Mouse (Mus musculus): Measurements from ENCODE around the gene Nr0b1. TPM values are rescaled to one million over a fixed set of nuclear protein-coding genes. Genes with fewer than 3 reads are reported as not detected.

Nr0b1 gene
- polyA plus RNA-seq (2014; fragmentation: Nextera tagmentation; extraction: Ambion mirVana) = 0.24 TPM in 1 of 2 replicates, not detected in the other

- ATAC-seq (ENCODE audit: low read depth) = 0 out of 2 replicates have a peak, but pooled peaks have one; percentile 44
- no peaks in the 10 kb centered on the region for H3K36me3 ChIP-seq (ENCODE audit: control insufficient read depth, insufficient read depth, low read length)
- 31% methylated on average over 20 of the region's 53 CpGs for WGBS
- DNase-seq (ENCODE audit: low spot score) = no peak
- peak within 1 kb of the TSS; percentile 31 for H3K4me3 ChIP-seq (ENCODE audit: low read depth, low read length)
- no peak within 1 kb of the TSS for H3K9ac ChIP-seq (ENCODE audit: low read depth, low read length)
- peak within 1 kb of the TSS; percentile 57 for H3K4me2 ChIP-seq (ENCODE audit: low read depth, low read length)
- no peaks in the 10 kb centered on the region for H3K4me1 ChIP-seq (ENCODE audit: control insufficient read depth, insufficient read depth, low read length)
- H3K9me3 ChIP-seq (ENCODE audit: control insufficient read depth, low read length) = no peaks in the 10 kb centered on the region
- H3K27ac ChIP-seq (replicated peaks; ENCODE audit: low read depth, low read length) = no peak within 1 kb of the TSS
- peaks cover 32% of the 10 kb centered on the region for H3K27me3 ChIP-seq (replicated peaks; ENCODE audit: control insufficient read depth, insufficient read depth, low read length)
These were observed at the start of gene Nr0b1 for GRCm38 (mm10) chrX:86191614-86192419. Gene Nr0b1, plus strand, starts transcription at chrX:86191764.

- Histone ChIP-seq H3K27ac (replicated peaks; ENCODE audit: low read depth, low read length) (no peak overlapping the region), H3K27me3 (replicated peaks; ENCODE audit: control insufficient read depth, insufficient read depth, low read length) (peaks cover 20% of the 10 kb centered on the region), H3K36me3 (ENCODE audit: control insufficient read depth, insufficient read depth, low read length) (no peaks in the 10 kb centered on the region), H3K9ac (ENCODE audit: low read depth, low read length) (no peak overlapping the region), H3K4me1 (ENCODE audit: control insufficient read depth, insufficient read depth, low read length) (no peaks in the 10 kb centered on the region), H3K4me2 (ENCODE audit: low read depth, low read length) (no peak overlapping the region), H3K9me3 (ENCODE audit: control insufficient read depth, low read length) (no peaks in the 10 kb centered on the region), H3K4me3 (ENCODE audit: low read depth, low read length) (no peak overlapping the region)
- WGBS = 71% methylated on average over 2 of the region's 2 CpGs
- ATAC-seq (ENCODE audit: low read depth) = no peak
- DNase-seq (ENCODE audit: low spot score) = no peak
These were observed 4.3 kb upstream of the Nr0b1 start for GRCm38 (mm10) chrX:86187250-86187649.

GRCm38 (mm10) chrX:86192420-86192994 is 943 bp downstream of the Nr0b1 start:
- peaks cover 32% of the 10 kb centered on the region for H3K27me3 ChIP-seq (replicated peaks; ENCODE audit: control insufficient read depth, insufficient read depth, low read length)
- 28% methylated on average over 24 of the region's 25 CpGs for whole genome bisulfite sequencing
- ATAC-seq (ENCODE audit: low read depth) = no peak
- H3K27ac ChIP-seq (replicated peaks; ENCODE audit: low read depth, low read length) = no peak overlapping the region
- peak overlapping the region; percentile 57 for H3K4me2 ChIP-seq (ENCODE audit: low read depth, low read length)
- H3K4me1 ChIP-seq (ENCODE audit: control insufficient read depth, insufficient read depth, low read length) = no peaks in the 10 kb centered on the region
- no peak for DNase-seq (ENCODE audit: low spot score)
- H3K9ac ChIP-seq (ENCODE audit: low read depth, low read length) = no peak overlapping the region
- no peaks in the 10 kb centered on the region for H3K9me3 ChIP-seq (ENCODE audit: control insufficient read depth, low read length)
- H3K36me3 ChIP-seq (ENCODE audit: control insufficient read depth, insufficient read depth, low read length) = no peaks in the 10 kb centered on the region
- peak overlapping the region; percentile 31 for H3K4me3 ChIP-seq (ENCODE audit: low read depth, low read length)

- DNase-seq (ENCODE audit: low spot score) = no peak
- 47% methylated on average over 4 of the region's 4 CpGs for WGBS
- no peak for ATAC-seq (ENCODE audit: low read depth)
- Histone ChIP-seq H3K4me1 (ENCODE audit: control insufficient read depth, insufficient read depth, low read length) (no peaks in the 10 kb centered on the region), H3K27ac (replicated peaks; ENCODE audit: low read depth, low read length) (no peak overlapping the region), H3K27me3 (replicated peaks; ENCODE audit: control insufficient read depth, insufficient read depth, low read length) (peaks cover 32% of the 10 kb centered on the region), H3K9me3 (ENCODE audit: control insufficient read depth, low read length) (no peaks in the 10 kb centered on the region), H3K4me2 (ENCODE audit: low read depth, low read length) (no peak overlapping the region), H3K9ac (ENCODE audit: low read depth, low read length) (no peak overlapping the region), H3K36me3 (ENCODE audit: control insufficient read depth, insufficient read depth, low read length) (no peaks in the 10 kb centered on the region), H3K4me3 (ENCODE audit: low read depth, low read length) (no peak overlapping the region)
These were observed 1.8 kb downstream of the Nr0b1 start for GRCm38 (mm10) chrX:86193386-86193785.

- H3K4me3 ChIP-seq (ENCODE audit: low read depth, low read length) = no peak overlapping the region
- DNase-seq (ENCODE audit: low spot score) (no peak), ATAC-seq (ENCODE audit: low read depth) (no peak)
- H3K4me1 ChIP-seq (ENCODE audit: control insufficient read depth, insufficient read depth, low read length) = no peaks in the 10 kb centered on the region
- H3K9me3 ChIP-seq (ENCODE audit: control insufficient read depth, low read length) = no peaks in the 10 kb centered on the region
- no peak overlapping the region for H3K9ac ChIP-seq (ENCODE audit: low read depth, low read length)
- no peak overlapping the region for H3K27ac ChIP-seq (replicated peaks; ENCODE audit: low read depth, low read length)
- no peaks in the 10 kb centered on the region for H3K36me3 ChIP-seq (ENCODE audit: control insufficient read depth, insufficient read depth, low read length)
- WGBS = no CpG with 5 or more reads among the region's 1 CpGs
- no peaks in the 10 kb centered on the region for H3K27me3 ChIP-seq (replicated peaks; ENCODE audit: control insufficient read depth, insufficient read depth, low read length)
- H3K4me2 ChIP-seq (ENCODE audit: low read depth, low read length) = no peak overlapping the region
These were observed 45.7 kb downstream of the Nr0b1 start for GRCm38 (mm10) chrX:86237246-86237645.

Other genes with a start within 250 kb of the Nr0b1 start
- gene Samt3, start 147.6 kb upstream of the Nr0b1 start, polyA plus RNA-seq (2014; fragmentation: Nextera tagmentation; extraction: Ambion mirVana) = not detected in 2 replicates
- gene Mageb4, start 113.3 kb downstream of the Nr0b1 start, polyA plus RNA-seq (2014; fragmentation: Nextera tagmentation; extraction: Ambion mirVana) = not detected in 2 replicates